Mouse (Mus musculus): ENCODE data around the gene Cox17.

DNA sequence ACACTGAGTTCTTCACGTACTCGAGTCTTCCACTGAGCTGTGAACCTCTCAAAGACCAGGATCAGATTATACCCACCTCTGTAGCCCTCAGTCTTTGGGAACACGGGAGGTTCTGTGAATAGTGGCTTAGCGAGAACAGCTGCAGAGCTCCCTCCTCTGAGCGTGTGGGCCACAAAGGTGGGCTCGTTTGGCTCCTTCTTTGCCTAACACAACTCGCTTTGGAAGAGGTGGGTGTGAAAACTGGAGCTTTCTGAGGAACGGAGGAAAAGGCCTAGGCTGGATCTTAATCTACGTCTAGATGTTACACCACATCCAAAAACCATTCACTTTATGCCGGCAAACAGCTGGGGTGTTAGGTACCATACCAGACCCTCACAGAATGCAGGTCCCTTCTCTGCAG, 18.6 kb downstream of the Cox17 start:
- TF ChIP-seq POLR2A (IDR thresholded peaks at IDR 0.05; ENCODE audit: insufficient read length, low read depth) (no peak), E2F4 (IDR thresholded peaks at IDR 0.05; ENCODE audit: insufficient read depth) (no peak)
